Mouse (Mus musculus) liver, embryonic 14.5 days (tissue): ENCODE data around the gene Polr2i. TPM values are rescaled to one million over a fixed set of nuclear protein-coding genes. Genes with fewer than 3 reads are reported as not detected.
A peak's percentile ranks its signal among the peaks of the same experiment; 100 is the strongest.

Experiments used
- ATAC-seq: fragments of 200-750 bp; cut with Nextera tagmentation; 2 replicates; pipeline ENCODE4 v1.8.0; 2017; ENCODE audit warnings: moderate number of reproducible peaks, mild to moderate bottlenecking, moderate library complexity; ENCODE audit not compliant: insufficient read depth
- DNase-seq, 3 experiments: peaks; one replicate each; pipeline ENCODE4 v3.0.0-alpha.2; 2012 to 2013; ENCODE audit warnings: low read depth in 3 of 3, low spot score in 3 of 3
- H3K27ac ChIP-seq: fragments of 300-500 bp; sonication (generic); 2 replicates; pipeline ENCODE4 v1.5.1; 2014; ENCODE audit warnings: moderate library complexity, mild to moderate bottlenecking, control low read depth, inconsistent platforms
- H3K27me3 ChIP-seq: fragments of 300-500 bp; sonication (generic); 2 replicates; pipeline ENCODE4 v1.6.1; 2014; ENCODE audit warnings: mild to moderate bottlenecking, low read length, moderate library complexity; ENCODE audit not compliant: control insufficient read depth, insufficient read depth
- H3K36me3 ChIP-seq: fragments of 300-500 bp; sonication (generic); replicated peaks from 2 replicates; pipeline ENCODE4 v1.6.1; 2014; ENCODE audit warnings: low read depth; ENCODE audit not compliant: control insufficient read depth, insufficient read depth
- H3K4me1 ChIP-seq, 2 experiments: fragments of 200-500 bp in 1 of 2; fragments of 300-500 bp in 1 of 2; sonication (generic) in 1 of 2; replicated peaks; 2 replicates each; pipeline ENCODE4 v1.6.1; 2012 to 2014; ENCODE audit warnings: antibody characterized with exemption in 1 of 2, inconsistent platforms in 1 of 2, low read length in 1 of 2; ENCODE audit not compliant: control insufficient read depth in 2 of 2, insufficient read depth in 2 of 2
- H3K4me2 ChIP-seq: fragments of 300-500 bp; sonication (generic); 2 replicates; pipeline ENCODE4 v1.6.1; 2014; ENCODE audit warnings: low read depth, mild to moderate bottlenecking, control low read depth, moderate library complexity
- H3K4me3 ChIP-seq, 2 experiments: fragments of 200-500 bp in 1 of 2; fragments of 300-500 bp in 1 of 2; sonication (generic) in 1 of 2; 2 replicates each; pipeline ENCODE4 v1.5.1; 2012 to 2014; ENCODE audit warnings: low read depth in 2 of 2, low read length in 2 of 2, mild to moderate bottlenecking in 2 of 2, control low read depth in 1 of 2, inconsistent platforms in 1 of 2, moderate library complexity in 1 of 2; ENCODE audit not compliant: insufficient read depth in 1 of 2
- H3K9ac ChIP-seq: fragments of 300-500 bp; sonication (generic); replicated peaks from 2 replicates; pipeline ENCODE4 v1.6.1; 2014; ENCODE audit warnings: mild to moderate bottlenecking, control low read depth, moderate library complexity
- H3K9me3 ChIP-seq: fragments of 300-500 bp; sonication (generic); 2 replicates; pipeline ENCODE4 v1.6.1; 2016; ENCODE audit warnings: low read length, mixed read lengths; ENCODE audit not compliant: control insufficient read depth
- CTCF ChIP-seq: IDR thresholded peaks from 2 replicates; pipeline ENCODE4 v1.5.1; 2016; ENCODE audit warnings: antibody characterized with exemption, low read depth, control low read depth
- EP300 ChIP-seq: IDR thresholded peaks from 2 replicates; pipeline ENCODE4 v1.6.1; 2016; ENCODE audit warnings: antibody characterized with exemption, low read depth
- WGBS: fragments of 180-500 bp; shearing (Covaris S2); extraction: QIAGEN DNeasy Blood & Tissue Kit; methylation state at CpG from one replicate; pipeline ENCODE4 v1.1.7; 2014; ENCODE audit not compliant: insufficient replicate concordance; 5-methylcytosine and 5-hydroxymethylcytosine counted together
- polyA plus RNA-seq, 2 experiments: library from polyadenylated mRNA; depleted of rRNA in 1 of 2; stranded (reverse) in 1 of 2; unstranded in 1 of 2; fragments of >200 nt; fragmentation: Nextera tagmentation in 1 of 2; extraction: Ambion mirVana in 1 of 2; gene quantifications; 2 replicates each; pipeline versions ENCODE4 v1.2.1 to v1.2.3; 2012 to 2014

The Polr2i gene
- polyA plus RNA-seq, 2 experiments, result 61.1 to 71.8 TPM

- 1% methylated on average over 15 of the region's 16 CpGs for WGBS
- Histone ChIP-seq H3K9ac (no peak overlapping the region), H3K27ac (no peak overlapping the region), H3K4me3 (no peak overlapping the region), H3K36me3 (no peaks in the 10 kb centered on the region), H3K4me2 (peak overlapping the region; percentile 45), H3K27me3 (no peaks in the 10 kb centered on the region), H3K4me1 (peaks cover 0 to 5% of the 10 kb centered on the region in 2 experiments; a peak in 2 of 4 replicates), H3K9me3 (no peaks in the 10 kb centered on the region)
- ATAC-seq, result peak; percentile 41; the same call in 1 of the 2 replicates
- peak; percentile 59 to 68 (median 67) for DNase-seq
- TF ChIP-seq CTCF (peak; percentile 98), EP300 (no peak)
Observed at GRCm38 (mm10) chr7:30216723-30217151, 15.0 kb upstream of the Polr2i start.

GRCm38 (mm10) chr7:30217277-30217676 lies 14.5 kb upstream of the Polr2i start:
- Histone ChIP-seq H3K4me2 (no peak overlapping the region), H3K9ac (no peak overlapping the region), H3K9me3 (no peaks in the 10 kb centered on the region), H3K27ac (no peak overlapping the region), H3K4me3 (no peak overlapping the region), H3K27me3 (no peaks in the 10 kb centered on the region), H3K4me1 (peaks cover 0 to 11% of the 10 kb centered on the region in 2 experiments; a peak in 3 of 4 replicates), H3K36me3 (no peaks in the 10 kb centered on the region)
- 66% methylated on average over 2 of the region's 2 CpGs for WGBS
- no peak for DNase-seq
- TF ChIP-seq EP300 (no peak), CTCF (no peak)
- ATAC-seq, result no peak

DNA sequence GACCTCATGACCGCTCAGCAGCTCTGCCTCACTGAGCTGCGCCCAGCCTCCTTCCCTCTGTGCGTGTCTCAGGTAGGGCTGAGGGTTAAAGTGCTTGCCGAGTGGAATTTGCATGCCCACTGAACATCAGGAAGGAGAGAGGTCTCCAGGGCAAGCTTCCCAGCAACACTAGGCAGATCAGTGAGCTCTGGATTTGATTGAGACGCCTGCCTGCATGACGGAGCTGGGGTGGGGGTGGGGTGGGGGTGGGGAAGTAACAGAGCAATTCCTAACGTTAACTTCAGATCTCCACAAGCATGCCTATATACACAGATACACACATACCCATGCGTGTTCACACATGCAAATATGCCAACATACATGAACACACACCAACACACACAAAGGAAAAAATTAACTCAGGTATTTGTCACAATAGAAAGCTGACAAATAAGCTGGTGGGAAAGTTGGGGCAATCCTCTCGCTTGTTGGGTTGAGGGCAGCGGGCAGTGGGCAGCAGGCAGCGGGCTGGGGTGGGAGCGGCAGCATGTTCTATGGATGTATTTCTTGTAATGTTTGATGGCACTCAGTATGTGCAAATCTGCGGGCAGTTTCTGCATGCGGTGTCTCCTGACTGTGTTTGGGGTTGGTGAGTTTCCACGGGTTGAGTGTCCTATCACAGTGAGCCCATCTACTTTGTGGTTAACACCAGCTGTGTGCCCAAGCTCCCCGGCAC lies 12.3 kb upstream of the Polr2i start:
- Histone ChIP-seq H3K4me1 (peaks cover 0 to 14% of the 10 kb centered on the region in 2 experiments; a peak in 3 of 4 replicates), H3K9ac (peak overlapping the region; percentile 47), H3K27ac (no peak overlapping the region), H3K9me3 (no peaks in the 10 kb centered on the region), H3K36me3 (no peaks in the 10 kb centered on the region), H3K4me2 (peak overlapping the region; percentile 77), H3K27me3 (no peaks in the 10 kb centered on the region), H3K4me3 (peak overlapping the region; percentile 38 to 44)
- 3% methylated on average over 16 of the region's 16 CpGs for WGBS
- TF ChIP-seq EP300 (no peak), CTCF (no peak)
- DNase-seq (no peak), ATAC-seq (peak; percentile 62; the same call in 1 of the 2 replicates)

GRCm38 (mm10) chr7:30220008-30220356 lies 11.8 kb upstream of the Polr2i start:
- no peaks in the 10 kb centered on the region for H3K9me3 ChIP-seq
- DNase-seq (no peak), ATAC-seq (no peak)
- no peaks in the 10 kb centered on the region for H3K36me3 ChIP-seq
- H3K27ac ChIP-seq, result no peak overlapping the region
- 13% methylated on average over 11 of the region's 11 CpGs for WGBS
- peak overlapping the region; percentile 38 to 44 for H3K4me3 ChIP-seq
- H3K4me1 ChIP-seq, result peaks cover 0 to 14% of the 10 kb centered on the region in 2 experiments; a peak in 3 of 4 replicates
- H3K4me2 ChIP-seq, result peak overlapping the region; percentile 77
- H3K9ac ChIP-seq, result peak overlapping the region; percentile 47
- no peaks in the 10 kb centered on the region for H3K27me3 ChIP-seq
- TF ChIP-seq EP300, result no peak
- no peak for TF ChIP-seq CTCF

DNA sequence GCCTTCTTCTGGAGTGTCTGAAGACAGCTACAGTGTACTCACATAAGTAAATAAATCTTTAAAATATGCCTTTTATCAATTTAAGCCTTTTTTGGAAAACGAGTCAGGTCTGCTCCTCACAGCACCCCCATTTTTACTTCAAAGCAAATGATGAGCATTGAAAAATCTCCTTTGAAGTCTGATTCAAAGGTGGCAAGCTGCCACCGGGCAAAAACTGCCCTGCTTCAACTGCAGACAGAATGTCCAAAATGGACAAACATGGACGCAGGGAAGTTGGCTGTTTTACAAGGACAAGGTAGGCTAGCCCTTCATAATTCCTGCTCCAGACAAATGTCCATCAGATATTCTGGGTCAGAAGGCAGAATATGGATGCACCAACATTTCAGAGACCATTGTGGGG lies 10.3 kb upstream of the Polr2i start:
- Histone ChIP-seq H3K4me3 (no peak overlapping the region), H3K36me3 (no peaks in the 10 kb centered on the region), H3K4me1 (peaks cover 0 to 13% of the 10 kb centered on the region in 2 experiments; a peak in 3 of 4 replicates), H3K27me3 (no peaks in the 10 kb centered on the region), H3K9ac (no peak overlapping the region), H3K9me3 (no peaks in the 10 kb centered on the region), H3K4me2 (no peak overlapping the region), H3K27ac (no peak overlapping the region)
- ATAC-seq, result no peak
- WGBS, result 77% methylated on average over 3 of the region's 3 CpGs
- no peak for TF ChIP-seq EP300
- DNase-seq, result no peak
